In genomic region chr4:134511730-134512129, GRCm38 (mm10) we compare ENCODE assay signal across 10 mouse cellular contexts. TPM values are rescaled to one million over a fixed set of nuclear protein-coding genes. Genes with fewer than 3 reads are reported as not detected.
A peak's percentile ranks its signal among the peaks of the same experiment; 100 is the strongest.
DNase-seq lines count a peak whose midpoint lies in the region; ATAC-seq lines count a peak whose summit lies in the region.
"Had no signal": no experiment of that assay in that cellular context is flagged by ENCODE, and none has a peak within 500 bp of the region (broad histone marks: within the 10 kb centered on the region; RNA-seq: fewer than 3 reads in every experiment).

No protein-coding gene starts in this region.

- no peak for DNase-seq in lung, postnatal 4 days
- DNase-seq in gastrocnemius, postnatal 4 days (ENCODE audit: low spot score in 2 of 2) = no peak
- DNase-seq in layer of hippocampus, adult 18-20 months (ENCODE audit: low spot score in 2 of 2) = no peak
- DNase-seq in right cerebral cortex, postnatal 36 days (ENCODE audit: low spot score in 2 of 2) = no peak
- DNase-seq: embryo, embryonic 11 days; thymus, postnatal 4 days had no signal

- H3K4me1 ChIP-seq in lung, embryonic 16.5 days (replicated peaks; ENCODE audit: control insufficient read depth, insufficient read depth, low read length) = peaks cover 22% of the 10 kb centered on the region
- peaks cover 22% of the 10 kb centered on the region for H3K4me1 ChIP-seq in embryonic facial prominence, embryonic 15.5 days
- peaks cover 17% of the 10 kb centered on the region for H3K4me1 ChIP-seq in intestine, embryonic 16.5 days (ENCODE audit: control insufficient read depth, insufficient read depth, low read length)
- H3K4me1 ChIP-seq in neural tube, embryonic 12.5 days = peaks cover 11% of the 10 kb centered on the region; the same call in 1 of the 2 replicates

- H3K4me2 ChIP-seq in lung, embryonic 16.5 days (ENCODE audit: low read depth, low read length) = peak overlapping the region; percentile 81
- H3K4me2 ChIP-seq in embryonic facial prominence, embryonic 15.5 days (replicated peaks) = peak overlapping the region; percentile 95
- peak overlapping the region; percentile 89 for H3K4me2 ChIP-seq in intestine, embryonic 16.5 days (ENCODE audit: low read depth, low read length)
- peak overlapping the region; percentile 88 for H3K4me2 ChIP-seq in neural tube, embryonic 12.5 days (replicated peaks)

- no peaks in the 10 kb centered on the region for H3K27me3 ChIP-seq in lung, embryonic 16.5 days (ENCODE audit: control insufficient read depth, insufficient read depth, low read depth, low read length)
- H3K27me3 ChIP-seq in embryonic facial prominence, embryonic 15.5 days = no peaks in the 10 kb centered on the region
- no peaks in the 10 kb centered on the region for H3K27me3 ChIP-seq in intestine, embryonic 16.5 days (replicated peaks; ENCODE audit: control insufficient read depth, insufficient read depth, low read length)
- H3K27me3 ChIP-seq in neural tube, embryonic 12.5 days (replicated peaks) = no peaks in the 10 kb centered on the region

- H3K9ac ChIP-seq in lung, embryonic 16.5 days (ENCODE audit: low read length) = peak overlapping the region; percentile 39
- H3K9ac ChIP-seq in embryonic facial prominence, embryonic 15.5 days = no peak overlapping the region
- H3K9ac ChIP-seq in intestine, embryonic 16.5 days (ENCODE audit: low read depth, low read length) = peak overlapping the region; percentile 40; the same call in 1 of the 2 replicates
- H3K9ac ChIP-seq in neural tube, embryonic 12.5 days = 0 out of 2 replicates have a peak overlapping the region, but pooled peaks have one; percentile 40

- H3K9me3 ChIP-seq in lung, embryonic 16.5 days (ENCODE audit: control insufficient read depth, low read length) = no peaks in the 10 kb centered on the region
- no peaks in the 10 kb centered on the region for H3K9me3 ChIP-seq in embryonic facial prominence, embryonic 15.5 days (replicated peaks)
- no peaks in the 10 kb centered on the region for H3K9me3 ChIP-seq in intestine, embryonic 16.5 days (ENCODE audit: control insufficient read depth, low read length)
- no peaks in the 10 kb centered on the region for H3K9me3 ChIP-seq in neural tube, embryonic 12.5 days

- H3K4me3 ChIP-seq in lung, embryonic 16.5 days (ENCODE audit: low read length) = peak overlapping the region; percentile 69
- H3K4me3 ChIP-seq in embryonic facial prominence, embryonic 15.5 days (replicated peaks) = peak overlapping the region; percentile 59
- peak overlapping the region; percentile 70 for H3K4me3 ChIP-seq in intestine, embryonic 16.5 days (ENCODE audit: low read length)
- H3K4me3 ChIP-seq in neural tube, embryonic 12.5 days = no peak overlapping the region

- WGBS in lung, embryonic 16.5 days = 55% methylated on average over 6 of the region's 6 CpGs
- 59% methylated on average over 6 of the region's 6 CpGs for WGBS in embryonic facial prominence, embryonic 15.5 days
- 47% methylated on average over 6 of the region's 6 CpGs for WGBS in intestine, embryonic 16.5 days
- 82% methylated on average over 6 of the region's 6 CpGs for WGBS in neural tube, embryonic 12.5 days

- H3K27ac ChIP-seq in lung, embryonic 16.5 days (ENCODE audit: low read length) = no peak overlapping the region
- H3K27ac ChIP-seq in embryonic facial prominence, embryonic 15.5 days (replicated peaks) = no peak overlapping the region
- H3K27ac ChIP-seq in intestine, embryonic 16.5 days (ENCODE audit: low read length) = no peak overlapping the region
- H3K27ac ChIP-seq in neural tube, embryonic 12.5 days = no peak overlapping the region

- ATAC-seq in lung, embryonic 16.5 days (ENCODE audit: low read depth) = no peak
- ATAC-seq in embryonic facial prominence, embryonic 15.5 days (ENCODE audit: insufficient number of reproducible peaks, low FRiP score, low TSS enrichment, low read depth) = no peak
- no peak for ATAC-seq in intestine, embryonic 16.5 days
- ATAC-seq in neural tube, embryonic 12.5 days (ENCODE audit: low FRiP score, low read depth) = no peak

- no peaks in the 10 kb centered on the region; the same call in 1 of the 2 replicates for H3K36me3 ChIP-seq in lung, embryonic 16.5 days (ENCODE audit: control insufficient read depth, insufficient read depth, low read length)
- H3K36me3 ChIP-seq in embryonic facial prominence, embryonic 15.5 days = peaks cover 5% of the 10 kb centered on the region; the same call in 1 of the 2 replicates
- H3K36me3 ChIP-seq in intestine, embryonic 16.5 days (ENCODE audit: control insufficient read depth, insufficient read depth, low read length) = 0 out of 2 replicates have a peak, but pooled peaks cover 6% of the 10 kb centered on the region
- H3K36me3 ChIP-seq in neural tube, embryonic 12.5 days = peaks cover 11% of the 10 kb centered on the region; the same call in 1 of the 2 replicates

RNA-seq across cellular contexts. Expression of gene Aunip, which starts 0.9 kb away (rescaled TPM):
- 14.5 and 15.7 TPM in 2 replicates for polyA plus RNA-seq in lung, embryonic 16.5 days (2015; fragmentation: Nextera tagmentation; extraction: Ambion mirVana)
- 8.8 and 8.9 TPM in 2 replicates for polyA plus RNA-seq in embryonic facial prominence, embryonic 15.5 days (2015; fragmentation: Nextera tagmentation; extraction: Ambion mirVana)
- polyA plus RNA-seq in intestine, embryonic 16.5 days (2015; fragmentation: Nextera tagmentation; extraction: Ambion mirVana) = 14.4 and 14.6 TPM in 2 replicates
- polyA plus RNA-seq in neural tube, embryonic 12.5 days (2016; fragmentation: Nextera tagmentation; extraction: Ambion mirVana) = 8.1 and 8.9 TPM in 2 replicates
- total RNA-seq in gastrocnemius, postnatal 4 days (2021) = 1 to 10 TPM; 1.9 to 2.1 TPM
- total RNA-seq in layer of hippocampus, adult 18-20 months (2021) = under 1 TPM; 0.36 to 0.57 TPM

RNA-seq across cellular contexts. Expression of gene Paqr7, which starts 15.2 kb away (rescaled TPM):
- 6.9 and 8.7 TPM in 2 replicates for polyA plus RNA-seq in lung, embryonic 16.5 days (2015; fragmentation: Nextera tagmentation; extraction: Ambion mirVana)
- polyA plus RNA-seq in embryonic facial prominence, embryonic 15.5 days (2015; fragmentation: Nextera tagmentation; extraction: Ambion mirVana) = 5.7 and 7.2 TPM in 2 replicates
- polyA plus RNA-seq in intestine, embryonic 16.5 days (2015; fragmentation: Nextera tagmentation; extraction: Ambion mirVana) = 23.6 and 32.1 TPM in 2 replicates
- polyA plus RNA-seq in neural tube, embryonic 12.5 days (2016; fragmentation: Nextera tagmentation; extraction: Ambion mirVana) = 7.4 and 8.9 TPM in 2 replicates
- 1 to 10 TPM; 4.8 to 6.3 TPM for total RNA-seq in gastrocnemius, postnatal 4 days (2021)
- 10 to 100 TPM; 60.9 to 67.1 TPM for total RNA-seq in layer of hippocampus, adult 18-20 months (2021)

RNA-seq across cellular contexts. Expression of gene Mtfr1l, which starts 23.5 kb away (rescaled TPM):
- polyA plus RNA-seq in lung, embryonic 16.5 days (2015; fragmentation: Nextera tagmentation; extraction: Ambion mirVana) = 110 and 111 TPM in 2 replicates
- polyA plus RNA-seq in embryonic facial prominence, embryonic 15.5 days (2015; fragmentation: Nextera tagmentation; extraction: Ambion mirVana) = 111 and 116 TPM in 2 replicates
- polyA plus RNA-seq in intestine, embryonic 16.5 days (2015; fragmentation: Nextera tagmentation; extraction: Ambion mirVana) = 97.1 and 97.5 TPM in 2 replicates
- polyA plus RNA-seq in neural tube, embryonic 12.5 days (2016; fragmentation: Nextera tagmentation; extraction: Ambion mirVana) = 135 and 138 TPM in 2 replicates
- total RNA-seq in gastrocnemius, postnatal 4 days (2021) = 100 to 1,000 TPM in 1 of 2 experiments, 10 to 100 TPM in 1; 99.7 to 104 TPM
- total RNA-seq in layer of hippocampus, adult 18-20 months (2021) = 10 to 100 TPM; 69.0 to 70.7 TPM

RNA-seq across cellular contexts. Expression of gene Selenon, which starts 40.2 kb away (rescaled TPM):
- polyA plus RNA-seq in lung, embryonic 16.5 days (2015; fragmentation: Nextera tagmentation; extraction: Ambion mirVana) = 9.7 and 10.4 TPM in 2 replicates
- 19.8 and 29.8 TPM in 2 replicates for polyA plus RNA-seq in embryonic facial prominence, embryonic 15.5 days (2015; fragmentation: Nextera tagmentation; extraction: Ambion mirVana)
- 4.7 and 5.5 TPM in 2 replicates for polyA plus RNA-seq in intestine, embryonic 16.5 days (2015; fragmentation: Nextera tagmentation; extraction: Ambion mirVana)
- 47.5 and 53.0 TPM in 2 replicates for polyA plus RNA-seq in neural tube, embryonic 12.5 days (2016; fragmentation: Nextera tagmentation; extraction: Ambion mirVana)
- 10 to 100 TPM; 43.5 to 45.4 TPM for total RNA-seq in gastrocnemius, postnatal 4 days (2021)
- 10 to 100 TPM; 18.1 to 20.0 TPM for total RNA-seq in layer of hippocampus, adult 18-20 months (2021)

RNA-seq across cellular contexts. Expression of gene Stmn1, which starts 43.6 kb away (rescaled TPM):
- 1,638 and 1,729 TPM in 2 replicates for polyA plus RNA-seq in lung, embryonic 16.5 days (2015; fragmentation: Nextera tagmentation; extraction: Ambion mirVana)
- 1,403 and 1,438 TPM in 2 replicates for polyA plus RNA-seq in embryonic facial prominence, embryonic 15.5 days (2015; fragmentation: Nextera tagmentation; extraction: Ambion mirVana)
- 982 and 1,127 TPM in 2 replicates for polyA plus RNA-seq in intestine, embryonic 16.5 days (2015; fragmentation: Nextera tagmentation; extraction: Ambion mirVana)
- 4,894 and 4,994 TPM in 2 replicates for polyA plus RNA-seq in neural tube, embryonic 12.5 days (2016; fragmentation: Nextera tagmentation; extraction: Ambion mirVana)
- 100 to 1,000 TPM; 152 to 171 TPM for total RNA-seq in gastrocnemius, postnatal 4 days (2021)
- 100 to 1,000 TPM; 373 to 429 TPM for total RNA-seq in layer of hippocampus, adult 18-20 months (2021)
